Mouse (Mus musculus) midbrain, embryonic 13.5 days (tissue): ENCODE results near the gene Tnfaip1. TPM values are rescaled to one million over a fixed set of nuclear protein-coding genes. Genes with fewer than 3 reads are reported as not detected.

ENCODE experiments used
- ATAC-seq: fragments of 200-750 bp; cut with Nextera tagmentation; 2 replicates; pipeline ENCODE4 v1.8.0; 2017; ENCODE audit warnings: mild to moderate bottlenecking, moderate TSS enrichment, moderate library complexity
- H3K27ac ChIP-seq: fragments of 300-500 bp; sonication (generic); 2 replicates; pipeline ENCODE4 v1.5.1; 2015; ENCODE audit warnings: inconsistent platforms, mild to moderate bottlenecking, moderate library complexity
- H3K27me3 ChIP-seq: fragments of 300-500 bp; sonication (generic); 2 replicates; pipeline ENCODE4 v1.6.1; 2015; ENCODE audit warnings: mild to moderate bottlenecking, inconsistent platforms
- H3K36me3 ChIP-seq: fragments of 300-500 bp; sonication (generic); 2 replicates; pipeline ENCODE4 v1.6.1; 2015; ENCODE audit warnings: mild to moderate bottlenecking, inconsistent platforms
- H3K4me1 ChIP-seq: fragments of 300-500 bp; sonication (generic); replicated peaks from 2 replicates; pipeline ENCODE4 v1.6.1; 2015; ENCODE audit warnings: inconsistent platforms
- H3K4me2 ChIP-seq: fragments of 300-500 bp; sonication (generic); replicated peaks from 2 replicates; pipeline ENCODE4 v1.6.1; 2015; ENCODE audit warnings: moderate library complexity, mild to moderate bottlenecking, inconsistent platforms
- H3K4me3 ChIP-seq: fragments of 300-500 bp; sonication (generic); replicated peaks from 2 replicates; pipeline ENCODE4 v1.5.1; 2015; ENCODE audit warnings: mild to moderate bottlenecking, inconsistent platforms
- H3K9ac ChIP-seq: fragments of 300-500 bp; sonication (generic); replicated peaks from 2 replicates; pipeline ENCODE4 v1.6.1; 2015; ENCODE audit warnings: mild to moderate bottlenecking, inconsistent platforms
- H3K9me3 ChIP-seq: fragments of 300-500 bp; sonication (generic); 2 replicates; pipeline ENCODE4 v1.6.1; 2016; ENCODE audit warnings: mild to moderate bottlenecking, inconsistent platforms
- WGBS: fragments of 180-500 bp; shearing (Covaris S2); methylation state at CpG from one replicate; pipeline ENCODE4 v1.1.7; 2015; 5-methylcytosine and 5-hydroxymethylcytosine counted together
- polyA plus RNA-seq: library from polyadenylated mRNA; unstranded; fragments of >200 nt; fragmentation: Nextera tagmentation; extraction: Ambion mirVana; gene quantifications from 2 replicates; pipeline ENCODE4 v1.2.1, GENCODE M21; 2015

Tnfaip1 gene
- polyA plus RNA-seq, 1 experiment from 2014 or later = 55.0 TPM

DNA sequence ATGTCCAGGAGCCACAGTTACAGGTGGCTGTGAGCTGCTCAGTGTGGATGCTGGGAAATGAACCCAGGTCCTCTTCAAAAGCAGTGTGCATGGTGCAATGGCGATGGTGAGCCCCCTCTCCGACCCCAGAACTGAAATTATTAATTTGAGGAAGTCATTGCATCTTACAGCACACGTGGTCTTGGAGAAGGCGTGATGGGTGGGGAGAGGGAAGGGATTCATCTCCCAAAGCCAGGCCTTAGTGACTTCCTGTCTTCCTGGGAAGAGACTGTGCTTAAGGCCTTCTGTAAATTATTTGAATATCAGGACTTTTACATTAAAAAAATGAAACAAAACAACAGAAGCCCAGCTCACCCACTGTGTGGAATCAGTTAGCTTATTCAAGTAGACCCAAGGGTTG lies 19.9 kb upstream of the Tnfaip1 start:
- H3K27ac ChIP-seq = no peak overlapping the region

DNA sequence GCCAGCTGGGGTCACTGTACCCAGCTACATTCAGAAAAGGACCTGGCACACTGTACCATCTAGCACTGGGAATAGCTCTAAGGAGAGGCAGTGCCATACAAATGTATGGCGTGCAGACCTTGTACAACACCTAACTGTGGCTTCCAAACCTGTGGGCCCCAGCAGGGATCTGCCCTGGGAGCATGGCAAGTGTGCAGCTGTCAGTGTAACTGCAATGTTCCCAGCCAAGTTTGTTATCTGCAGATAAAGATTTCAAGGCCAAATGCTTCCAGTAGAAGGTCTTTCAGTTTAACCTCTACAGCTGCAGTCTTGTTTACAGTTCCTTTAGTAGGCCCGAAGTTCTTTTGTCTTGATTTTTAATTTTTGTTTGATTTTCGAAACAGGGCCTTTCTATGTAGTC lies 19.5 kb upstream of the Tnfaip1 start:
- Histone ChIP-seq H3K27me3 (no peaks in the 10 kb centered on the region), H3K4me1 (peaks cover 5% of the 10 kb centered on the region; the same call in 1 of the 2 replicates), H3K27ac (no peak overlapping the region), H3K4me2 (no peak overlapping the region), H3K4me3 (no peak overlapping the region), H3K9me3 (no peaks in the 10 kb centered on the region), H3K9ac (no peak overlapping the region), H3K36me3 (no peaks in the 10 kb centered on the region)
- no peak for ATAC-seq
- WGBS = 86% methylated on average over 3 of the region's 3 CpGs

More for the DNA sequence above, 19.9 kb upstream of the Tnfaip1 start:
- 83% methylated on average over 4 of the region's 4 CpGs for WGBS
- H3K36me3 ChIP-seq = no peaks in the 10 kb centered on the region
- H3K4me3 ChIP-seq = no peak overlapping the region
- H3K9me3 ChIP-seq = no peaks in the 10 kb centered on the region
- H3K4me2 ChIP-seq = no peak overlapping the region
- no peak overlapping the region for H3K9ac ChIP-seq
- H3K4me1 ChIP-seq = peaks cover 4% of the 10 kb centered on the region; the same call in 1 of the 2 replicates
- H3K27me3 ChIP-seq = no peaks in the 10 kb centered on the region
- ATAC-seq = no peak

DNA sequence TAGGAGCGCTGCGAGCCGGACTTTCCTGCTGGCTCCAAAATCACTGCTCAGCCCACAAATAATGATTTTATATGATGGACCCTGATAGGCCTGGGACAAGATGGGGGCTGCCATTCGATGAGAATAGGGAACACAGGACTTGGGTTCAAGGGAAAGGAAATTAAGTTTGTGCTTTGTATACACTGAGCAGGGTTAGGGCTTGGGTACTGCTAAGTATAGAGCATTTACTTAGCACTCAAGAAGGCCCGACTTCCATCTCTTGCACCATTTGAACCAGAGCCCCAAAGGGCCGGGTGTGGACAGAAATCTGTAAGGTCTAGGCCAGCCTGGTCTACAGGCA lies 14.9 kb upstream of the Tnfaip1 start:
- Histone ChIP-seq H3K36me3 (no peaks in the 10 kb centered on the region), H3K4me3 (peak overlapping the region; percentile 64), H3K9ac (peak overlapping the region; percentile 60), H3K4me1 (peaks cover 20% of the 10 kb centered on the region), H3K27me3 (no peaks in the 10 kb centered on the region), H3K4me2 (peak overlapping the region; percentile 82), H3K9me3 (no peaks in the 10 kb centered on the region), H3K27ac (peak overlapping the region; percentile 83)
- ATAC-seq = peak; percentile 65
- WGBS = 34% methylated on average over 6 of the region's 6 CpGs

DNA sequence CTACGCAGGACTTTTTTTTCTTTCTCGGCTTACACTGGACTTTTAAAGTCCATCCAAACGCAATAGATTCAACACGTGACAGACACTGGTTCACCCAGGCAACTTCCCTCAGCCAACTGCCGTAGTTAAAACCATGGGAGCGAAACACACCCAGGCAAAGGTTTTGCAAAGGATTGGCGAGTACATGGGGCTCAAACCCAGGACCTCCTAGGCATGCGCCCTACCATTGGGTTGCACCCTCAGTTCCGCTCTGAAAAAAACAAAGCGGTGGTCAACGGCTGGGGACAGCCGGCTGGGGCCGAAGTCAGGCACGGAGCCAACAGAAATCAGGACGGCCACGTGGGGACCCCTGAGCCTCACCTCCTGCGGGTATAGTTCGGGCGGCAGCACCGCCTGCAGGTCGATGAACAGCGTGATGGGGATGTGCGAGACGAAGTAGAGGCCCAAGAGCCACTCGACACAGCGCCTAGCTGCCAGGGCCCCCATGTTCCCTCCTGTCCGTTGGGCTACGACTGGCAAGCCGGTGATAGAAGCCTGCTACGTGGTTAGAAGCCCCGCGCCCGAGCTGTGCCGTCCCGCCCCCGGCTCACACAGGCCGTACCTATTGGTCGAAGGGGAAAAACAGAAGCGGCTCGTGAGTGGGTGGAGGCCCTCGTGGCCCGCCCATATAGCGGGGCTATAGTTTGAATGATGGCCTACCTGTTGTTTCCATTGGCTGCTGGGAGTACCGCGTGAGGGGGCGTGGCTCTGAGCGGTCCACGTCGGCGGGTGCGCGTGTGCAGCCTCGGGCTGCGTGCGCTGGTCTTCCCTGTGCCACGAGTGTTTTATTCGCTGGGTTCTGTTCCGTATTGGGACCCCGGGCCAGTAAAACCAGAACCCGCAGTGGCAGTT lies 14.3 kb upstream of the Tnfaip1 start, which contains the start of gene Tmem97:
Gene Tmem97, minus strand, starts transcription at position 610 of the 891 bp plus-strand sequence.
- Histone ChIP-seq H3K9ac (peak within 1 kb of the TSS; percentile 71), H3K4me1 (peaks cover 20% of the 10 kb centered on the region), H3K4me3 (peak within 1 kb of the TSS; percentile 64), H3K27me3 (no peaks in the 10 kb centered on the region), H3K9me3 (no peaks in the 10 kb centered on the region), H3K36me3 (peaks cover 4% of the 10 kb centered on the region; the same call in 1 of the 2 replicates), H3K27ac (peak within 1 kb of the TSS; percentile 83), H3K4me2 (peak within 1 kb of the TSS; percentile 82)
- WGBS = under 1% methylated on average over 60 of the region's 60 CpGs
- ATAC-seq = peak; percentile 100

DNA sequence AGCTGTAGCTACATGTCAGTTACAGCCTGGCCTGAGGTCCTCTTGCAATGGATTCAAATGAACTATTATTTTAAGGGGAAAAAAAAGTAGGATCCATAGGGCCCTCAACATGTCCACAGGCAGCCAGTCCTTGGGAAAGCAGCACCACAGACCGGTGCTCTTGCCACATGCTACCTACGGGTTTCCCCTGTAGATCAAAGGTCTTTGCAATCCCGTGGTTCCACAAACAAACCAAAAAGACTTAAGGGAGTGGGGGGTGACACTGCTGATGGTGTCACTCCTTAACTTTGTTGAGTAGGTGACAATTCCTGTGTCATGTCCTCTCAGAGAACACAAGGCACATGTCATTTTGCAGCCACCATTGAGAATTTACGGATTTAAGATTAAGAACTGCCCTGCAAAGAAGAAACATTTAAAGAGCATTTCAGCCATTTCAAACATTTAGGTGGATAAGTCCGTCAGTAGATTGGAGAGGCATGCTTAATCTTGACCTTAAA lies 13.4 kb upstream of the Tnfaip1 start:
- H3K9ac ChIP-seq = peak overlapping the region; percentile 71
- H3K4me2 ChIP-seq = peak overlapping the region; percentile 82
- H3K36me3 ChIP-seq = peaks cover 4% of the 10 kb centered on the region; the same call in 1 of the 2 replicates
- no peak for ATAC-seq
- no peaks in the 10 kb centered on the region for H3K9me3 ChIP-seq
- WGBS = 10% methylated on average over 5 of the region's 5 CpGs
- H3K27ac ChIP-seq = no peak overlapping the region
- H3K27me3 ChIP-seq = no peaks in the 10 kb centered on the region
- peak overlapping the region; percentile 64 for H3K4me3 ChIP-seq
- peaks cover 20% of the 10 kb centered on the region for H3K4me1 ChIP-seq

DNA sequence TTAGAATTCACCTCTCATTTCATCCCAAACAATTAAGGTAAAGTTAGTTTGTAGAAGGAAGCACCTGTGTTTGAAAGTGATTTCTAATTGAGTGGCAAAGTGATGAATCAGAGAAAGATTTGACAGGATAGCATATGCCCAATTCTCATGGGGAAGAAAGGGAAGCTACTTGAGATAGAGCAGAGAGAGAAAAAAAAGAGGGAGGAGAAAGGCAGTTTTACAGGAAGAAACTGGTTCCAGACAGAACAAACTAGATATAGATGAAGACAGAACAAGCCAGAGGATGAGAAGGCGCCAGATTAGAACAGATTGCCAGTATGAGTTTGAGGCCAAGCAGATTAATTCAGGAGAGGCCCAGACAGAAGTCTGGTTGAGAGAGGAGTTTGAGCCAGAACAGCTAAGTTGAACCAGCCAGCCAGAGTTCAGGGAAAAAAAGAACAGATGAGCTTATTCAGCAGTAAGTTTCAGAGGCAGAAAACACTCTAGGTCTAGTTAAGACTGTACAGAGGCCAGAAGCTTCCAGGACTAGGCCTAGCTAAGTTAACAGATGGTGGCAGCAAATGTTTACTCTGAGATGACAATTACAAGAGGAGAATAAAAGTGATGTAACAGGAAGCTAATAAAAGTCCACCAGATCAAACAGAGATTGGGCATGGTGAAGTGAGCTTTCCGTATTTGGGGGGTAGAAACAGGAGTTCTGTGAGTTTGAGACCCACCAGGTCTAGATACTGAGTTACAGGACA lies 11.8 kb upstream of the Tnfaip1 start:
- H3K9ac ChIP-seq = no peak overlapping the region
- peaks cover 20% of the 10 kb centered on the region for H3K4me1 ChIP-seq
- ATAC-seq = no peak
- no peak overlapping the region for H3K4me2 ChIP-seq
- peaks cover 11% of the 10 kb centered on the region for H3K36me3 ChIP-seq
- no peak overlapping the region for H3K27ac ChIP-seq
- H3K9me3 ChIP-seq = no peaks in the 10 kb centered on the region
- H3K4me3 ChIP-seq = no peak overlapping the region
- WGBS = 93% methylated on average over 2 of the region's 2 CpGs
- no peaks in the 10 kb centered on the region for H3K27me3 ChIP-seq

DNA sequence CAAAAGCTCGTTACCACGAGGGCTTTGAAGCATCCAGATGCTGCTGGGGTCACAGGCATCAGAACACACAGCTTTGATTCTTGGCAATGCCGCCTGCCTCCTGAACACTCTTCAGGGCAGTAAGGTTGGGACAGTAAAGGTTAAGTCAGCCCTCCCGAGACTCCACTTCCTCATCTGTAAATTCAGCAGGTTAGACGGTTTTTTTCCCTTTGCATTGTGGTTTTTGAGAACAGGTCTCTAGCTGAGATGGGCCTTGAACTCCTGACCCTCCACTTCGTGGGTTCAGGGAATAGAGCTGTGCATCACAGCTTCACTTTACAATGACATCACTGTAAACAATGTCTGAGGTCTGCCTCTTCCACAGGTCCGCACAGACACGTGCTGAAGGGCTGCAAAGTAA lies 9.0 kb upstream of the Tnfaip1 start:
- H3K9ac ChIP-seq = no peak overlapping the region
- peaks cover 30% of the 10 kb centered on the region for H3K36me3 ChIP-seq
- no peaks in the 10 kb centered on the region for H3K27me3 ChIP-seq
- no peak overlapping the region for H3K4me3 ChIP-seq
- 80% methylated on average over 8 of the region's 8 CpGs for WGBS
- H3K4me2 ChIP-seq = no peak overlapping the region
- no peak for ATAC-seq
- H3K4me1 ChIP-seq = peaks cover 17% of the 10 kb centered on the region
- no peak overlapping the region for H3K27ac ChIP-seq
- H3K9me3 ChIP-seq = no peaks in the 10 kb centered on the region

DNA sequence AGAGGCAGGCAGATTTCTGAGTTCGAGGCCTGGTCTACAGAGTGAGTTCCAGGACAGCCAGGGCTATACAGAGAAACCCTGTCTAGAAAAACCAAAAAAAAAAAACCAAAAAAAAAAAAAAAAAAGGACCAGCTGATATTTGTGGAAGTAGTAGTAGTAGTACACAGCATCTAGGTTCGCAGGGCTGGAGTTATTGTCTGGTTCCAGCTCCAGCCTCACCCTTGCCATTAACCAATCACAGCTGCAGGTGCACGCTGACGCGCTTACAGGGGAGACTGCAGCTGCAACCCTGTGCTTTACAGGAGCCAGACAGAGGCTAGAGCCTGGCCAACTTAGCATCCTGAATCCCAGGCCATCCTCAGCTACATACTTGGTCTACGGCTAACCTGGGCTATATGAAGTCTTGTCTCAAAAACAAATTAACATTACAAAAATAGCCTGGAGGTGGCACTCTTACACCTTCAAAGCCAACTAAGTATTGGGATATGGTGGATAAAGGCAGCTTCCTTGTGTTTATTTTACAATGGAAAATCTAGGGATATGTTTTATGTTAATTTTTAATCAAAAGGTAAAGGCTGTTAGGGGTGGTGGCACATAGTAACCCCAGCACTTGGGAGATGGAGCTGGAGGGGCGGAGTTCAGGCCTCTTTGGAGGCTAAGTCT lies 8.4 kb upstream of the Tnfaip1 start:
- H3K4me1 ChIP-seq = peaks cover 11% of the 10 kb centered on the region
- H3K27ac ChIP-seq = no peak overlapping the region
- no peak overlapping the region for H3K4me2 ChIP-seq
- no peak for ATAC-seq
- no peak overlapping the region for H3K9ac ChIP-seq
- H3K36me3 ChIP-seq = peaks cover 36% of the 10 kb centered on the region
- no peak overlapping the region for H3K4me3 ChIP-seq
- H3K9me3 ChIP-seq = no peaks in the 10 kb centered on the region
- H3K27me3 ChIP-seq = no peaks in the 10 kb centered on the region
- 97% methylated on average over 7 of the region's 7 CpGs for WGBS

DNA sequence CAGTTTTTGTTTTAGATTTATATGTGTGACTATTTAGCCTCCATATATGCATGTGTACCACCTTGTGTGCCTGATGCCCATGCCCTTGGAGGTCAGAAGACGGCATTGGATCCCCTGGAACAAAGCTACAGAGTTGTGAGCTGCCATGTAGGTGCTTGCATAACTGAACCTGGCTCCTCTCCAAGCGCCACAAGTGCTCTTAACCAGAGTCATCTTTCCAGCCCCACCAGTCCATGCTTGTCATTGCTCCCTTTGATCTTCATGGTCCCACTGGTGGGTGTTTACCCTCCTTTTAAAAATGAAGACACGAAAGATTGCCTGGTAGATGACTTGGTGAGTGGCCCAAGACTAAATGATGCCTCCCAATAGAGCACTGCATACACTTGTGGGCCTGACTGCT lies 4.2 kb upstream of the Tnfaip1 start:
- Histone ChIP-seq H3K4me1 (peaks cover 19% of the 10 kb centered on the region), H3K9ac (no peak overlapping the region), H3K9me3 (no peaks in the 10 kb centered on the region), H3K27ac (no peak overlapping the region), H3K4me3 (no peak overlapping the region), H3K4me2 (no peak overlapping the region), H3K27me3 (no peaks in the 10 kb centered on the region), H3K36me3 (peaks cover 45% of the 10 kb centered on the region)
- 83% methylated on average over 3 of the region's 3 CpGs for WGBS
- ATAC-seq = no peak

DNA sequence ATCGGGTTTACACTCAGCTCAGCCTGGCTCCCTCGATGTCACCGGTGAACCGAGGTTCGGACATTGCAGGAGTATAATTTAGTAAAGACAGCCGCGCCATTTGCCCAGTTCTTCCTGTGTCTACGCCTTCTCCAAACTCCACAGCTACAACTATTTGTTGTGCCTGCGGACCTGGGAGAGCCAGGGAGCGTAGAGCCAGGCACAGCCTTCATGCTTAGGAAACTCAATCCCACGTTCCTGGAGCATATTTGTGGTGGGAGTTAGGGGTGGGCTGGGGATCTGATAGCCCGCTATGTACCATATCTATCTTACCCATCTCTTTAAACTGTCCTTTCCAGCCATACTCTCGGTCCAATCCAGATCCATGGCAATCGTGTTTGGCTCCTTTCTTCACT lies 555 bp upstream of the Tnfaip1 start:
- H3K9me3 ChIP-seq = no peaks in the 10 kb centered on the region
- 5% methylated on average over 14 of the region's 14 CpGs for WGBS
- H3K27ac ChIP-seq = peak overlapping the region; percentile 86
- H3K4me2 ChIP-seq = peak overlapping the region; percentile 89
- no peaks in the 10 kb centered on the region for H3K27me3 ChIP-seq
- ATAC-seq = no peak
- peaks cover 32% of the 10 kb centered on the region for H3K36me3 ChIP-seq
- peaks cover 32% of the 10 kb centered on the region for H3K4me1 ChIP-seq
- peak overlapping the region; percentile 79 for H3K4me3 ChIP-seq
- peak overlapping the region; percentile 90 for H3K9ac ChIP-seq

DNA sequence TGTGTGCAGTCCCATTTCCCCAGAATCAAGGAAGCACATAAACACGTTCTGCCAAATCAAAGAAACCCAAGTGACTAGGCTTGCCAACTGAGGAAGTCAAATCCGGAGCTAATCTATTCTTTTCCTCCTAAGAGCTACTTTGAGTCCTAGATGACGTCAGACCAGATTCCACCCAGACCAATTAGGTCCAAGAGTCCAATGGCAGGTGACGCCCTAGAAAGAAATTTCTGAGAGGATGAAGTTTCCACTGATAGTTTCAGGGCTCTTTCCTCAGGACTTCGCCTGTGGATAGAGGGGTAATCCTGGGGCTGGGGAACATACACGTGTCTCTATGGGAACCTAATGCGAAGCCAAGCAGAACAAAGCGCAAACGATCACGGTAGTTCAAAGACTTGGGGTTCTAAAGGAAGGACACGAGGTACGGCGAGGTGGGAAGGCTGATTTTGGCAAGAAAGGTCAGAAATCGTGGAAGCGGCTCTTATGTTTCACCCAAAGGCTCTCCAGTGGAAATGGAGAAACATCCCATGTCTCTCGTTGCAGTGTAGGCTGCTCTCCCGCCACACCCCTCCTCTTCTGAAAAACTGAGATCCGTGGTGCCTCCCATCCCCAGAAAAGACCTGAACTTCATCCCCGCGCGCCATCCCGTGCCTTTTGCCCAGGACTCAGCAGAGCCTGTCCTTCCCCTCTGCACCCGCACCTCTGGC lies 604 bp downstream of the Tnfaip1 start:
- Histone ChIP-seq H3K27ac (peak overlapping the region; percentile 92), H3K36me3 (peaks cover 22% of the 10 kb centered on the region), H3K4me2 (peak overlapping the region; percentile 88), H3K4me1 (peaks cover 32% of the 10 kb centered on the region), H3K27me3 (no peaks in the 10 kb centered on the region), H3K9me3 (no peaks in the 10 kb centered on the region), H3K9ac (peak overlapping the region; percentile 85), H3K4me3 (peak overlapping the region; percentile 79)
- ATAC-seq = no peak; the same call in 1 of the 2 replicates
- WGBS = under 1% methylated on average over 23 of the region's 23 CpGs
